Mouse (Mus musculus) frontal cortex, postnatal 10 days (tissue): ENCODE measurements around the gene Tmem221.
A peak's percentile ranks its signal among the peaks of the same experiment; 100 is the strongest.

Source experiments
- DNase-seq, 2 experiments: peaks; one replicate each; pipeline ENCODE4 v3.0.0; 2022; ENCODE audit warnings: low spot score in 2 of 2, mixed read lengths in 1 of 2

Gene Tmem221

GRCm38 (mm10) chr8:71558071-71558957, at the start of gene Tmem221:
Gene Tmem221, minus strand, starts transcription at chr8:71558871.
- no peak for DNase-seq

GRCm38 (mm10) chr8:71604021-71604420, 45.4 kb upstream of the Tmem221 start:
- DNase-seq, result no peak

DNA sequence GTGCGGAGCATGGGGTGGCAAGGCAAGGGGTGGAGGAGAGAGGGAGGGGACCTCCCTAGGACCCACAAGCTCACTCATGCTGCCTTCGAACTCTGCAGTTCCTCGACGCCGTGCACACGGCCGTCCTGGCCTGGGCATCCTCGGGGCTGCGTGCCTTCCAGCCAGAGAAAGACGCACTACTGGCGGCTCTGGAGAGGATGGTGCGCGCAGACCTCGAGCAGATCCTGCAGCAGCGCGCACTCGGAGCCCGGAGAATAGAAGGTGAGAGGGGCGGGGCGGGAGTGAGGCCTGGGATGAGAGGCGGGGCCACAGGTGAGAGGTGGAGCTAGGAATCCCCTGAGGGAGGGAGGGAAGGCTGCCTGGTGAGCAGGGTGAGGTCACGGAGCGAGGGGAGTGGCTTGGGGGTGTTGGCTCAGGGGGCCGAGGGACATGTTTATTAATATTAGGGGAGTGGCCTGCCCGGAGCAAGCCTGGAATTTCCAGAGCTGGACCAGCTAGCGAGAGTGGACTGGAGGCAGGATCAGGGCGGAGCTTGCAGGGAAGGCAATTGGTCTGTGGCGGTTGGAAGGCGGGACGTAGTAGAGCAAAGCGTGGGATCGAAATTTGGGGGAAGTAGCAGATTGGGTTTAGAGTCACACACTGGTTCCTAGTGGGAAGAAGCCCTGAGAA, 44.1 kb upstream of the Tmem221 start:
- DNase-seq, result no peak

- no peak for DNase-seq
Measured at GRCm38 (mm10) chr8:71601939-71602665, 43.4 kb upstream of the Tmem221 start.

- DNase-seq, result no peak
Measured at GRCm38 (mm10) chr8:71598841-71599240, 40.2 kb upstream of the Tmem221 start.

GRCm38 (mm10) chr8:71598375-71598774, 39.7 kb upstream of the Tmem221 start:
- DNase-seq, result no peak

- no peak for DNase-seq
Measured at GRCm38 (mm10) chr8:71597451-71597850, 38.8 kb upstream of the Tmem221 start, which contains the start of gene Fam129c. Gene Fam129c, plus strand, starts transcription at chr8:71597648.

- no peak for DNase-seq
Measured at GRCm38 (mm10) chr8:71596798-71597197, 38.1 kb upstream of the Tmem221 start.

DNA sequence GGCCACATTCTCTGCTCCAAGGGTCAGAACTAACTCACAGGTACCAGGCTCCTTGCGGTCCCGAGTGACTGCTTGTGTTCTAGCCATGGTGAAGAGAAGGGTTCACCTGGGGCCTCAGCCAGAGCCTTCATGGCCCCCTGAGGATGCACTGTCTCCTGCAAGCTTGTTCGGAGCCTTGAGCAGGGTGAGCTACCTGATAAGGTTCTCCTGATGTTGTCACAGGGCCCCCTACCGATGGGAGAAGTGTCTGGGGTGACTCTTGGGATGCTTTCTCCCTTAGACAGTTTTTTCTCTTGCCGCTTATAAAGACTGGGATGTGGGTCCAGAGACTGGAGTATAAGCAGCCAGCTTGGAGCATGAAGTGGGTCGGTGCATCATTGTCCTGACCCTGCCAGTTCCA, 37.7 kb upstream of the Tmem221 start:
- DNase-seq, result no peak

GRCm38 (mm10) chr8:71595862-71596261, 37.2 kb upstream of the Tmem221 start:
- DNase-seq, result peak; percentile 70 to 84

DNA sequence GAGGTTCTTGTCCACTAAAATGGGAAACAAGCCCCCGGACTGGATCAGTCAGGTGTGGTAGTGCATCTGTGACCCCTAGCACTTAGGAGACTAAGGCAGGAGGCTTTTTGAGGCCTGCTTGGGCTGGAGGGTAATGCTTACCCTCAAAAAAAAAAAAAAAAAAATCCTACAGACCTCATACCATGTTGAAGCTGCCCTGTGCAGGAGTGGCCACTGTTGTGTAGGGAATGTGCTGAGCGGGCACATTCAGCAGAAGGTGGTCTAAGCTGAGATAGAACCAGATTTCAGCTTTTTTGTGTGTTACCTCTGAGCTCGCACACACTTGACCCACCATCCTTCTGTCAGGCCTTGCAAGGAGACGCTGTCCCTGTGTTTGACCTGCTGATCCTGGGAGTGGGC, 35.7 kb upstream of the Tmem221 start:
- DNase-seq, result no peak

DNA sequence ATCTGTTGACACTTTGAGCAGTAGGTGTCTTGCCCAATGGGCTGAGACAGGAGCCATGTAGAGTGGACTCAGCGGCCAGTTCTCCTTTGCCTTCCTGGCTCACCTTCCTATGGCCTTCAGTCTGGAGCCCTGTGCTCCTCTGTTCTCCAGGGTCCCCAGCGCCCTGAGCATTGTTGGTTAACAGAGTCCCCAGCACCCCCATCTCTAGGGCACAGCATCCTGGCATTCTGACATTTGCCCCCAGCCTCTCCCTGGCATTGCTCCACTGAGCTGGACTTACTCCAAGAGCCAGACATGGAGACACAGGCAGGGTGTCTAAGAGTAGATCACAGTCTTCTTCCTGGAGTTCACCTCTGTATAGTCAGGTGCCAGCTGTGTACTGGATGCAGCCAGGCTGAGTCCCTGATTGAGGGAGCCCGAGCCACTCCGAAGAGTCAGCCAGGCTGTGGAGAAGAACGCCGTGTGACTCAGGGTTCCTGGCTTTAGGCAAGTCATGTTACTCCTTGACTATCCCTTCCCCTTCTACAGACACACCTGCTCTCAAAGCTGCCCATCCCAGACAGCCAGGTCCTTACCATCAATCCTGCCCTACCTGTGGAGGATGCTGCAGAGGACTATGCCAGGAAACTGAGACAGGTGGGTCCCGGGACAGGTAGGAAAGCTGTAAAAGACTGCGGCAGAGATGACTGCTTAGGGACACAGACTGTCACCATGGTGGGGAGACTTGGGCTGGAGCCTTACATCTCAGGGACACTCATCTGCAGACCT, 35.1 kb upstream of the Tmem221 start:
- no peak for DNase-seq

GRCm38 (mm10) chr8:71592374-71593170, 33.9 kb upstream of the Tmem221 start:
- DNase-seq, result peak; percentile 73 to 79

- peak; percentile 90 to 96 for DNase-seq
Measured at GRCm38 (mm10) chr8:71591471-71592373, 33.1 kb upstream of the Tmem221 start, which contains the start of gene Pgls. Gene Pgls, plus strand, starts transcription at chr8:71592176.

DNA sequence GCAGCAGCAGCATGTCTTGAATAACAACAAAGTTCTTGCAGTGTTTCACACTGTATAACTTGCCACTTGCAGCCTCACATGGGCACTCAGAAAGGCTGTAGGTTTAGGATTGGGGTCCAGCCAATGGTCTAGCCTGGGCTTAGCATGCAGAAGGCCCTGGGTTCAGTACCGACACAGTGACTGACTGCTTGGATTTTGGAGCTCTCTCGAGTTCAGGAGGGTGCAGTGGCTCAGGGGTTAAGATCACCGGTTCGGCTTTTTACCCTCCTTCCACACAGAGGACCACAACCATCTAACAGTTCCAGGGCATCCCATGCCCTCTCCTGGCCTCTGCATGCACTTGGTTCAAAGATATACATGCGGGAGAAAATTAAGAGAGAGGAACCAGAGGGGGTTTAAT, 32.3 kb upstream of the Tmem221 start:
- no peak for DNase-seq

- DNase-seq, result no peak
Measured at GRCm38 (mm10) chr8:71588762-71589161, 30.1 kb upstream of the Tmem221 start.

- DNase-seq, result no peak
Measured at GRCm38 (mm10) chr8:71586891-71587290, 28.2 kb upstream of the Tmem221 start.

DNA sequence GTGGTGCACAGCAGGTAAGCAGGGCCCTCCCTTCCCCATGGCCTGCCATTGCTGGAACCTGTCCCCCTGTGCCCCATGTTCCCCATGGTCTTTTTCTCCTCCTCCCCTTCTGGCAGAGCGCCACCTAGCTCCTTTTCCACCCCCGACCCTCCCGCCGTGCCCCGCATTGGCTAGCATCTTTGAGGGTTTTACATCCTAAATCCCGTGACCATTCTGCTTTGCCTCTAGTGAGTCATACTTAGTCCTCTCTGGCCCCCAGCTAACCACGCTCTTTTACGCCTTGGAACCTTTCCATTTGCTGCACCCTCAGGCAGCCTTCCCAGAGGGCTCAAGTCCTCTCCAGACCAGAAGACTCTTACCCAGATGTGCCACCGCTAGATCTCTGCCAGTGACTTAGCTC, 21.5 kb upstream of the Tmem221 start:
- DNase-seq, result no peak

- DNase-seq, result no peak
Measured at GRCm38 (mm10) chr8:71579476-71579875, 20.8 kb upstream of the Tmem221 start.

- DNase-seq, result no peak
Measured at GRCm38 (mm10) chr8:71579009-71579408, 20.3 kb upstream of the Tmem221 start.
